Mouse (Mus musculus): ENCODE measurements around the gene 2810004N23Rik.

DNA sequence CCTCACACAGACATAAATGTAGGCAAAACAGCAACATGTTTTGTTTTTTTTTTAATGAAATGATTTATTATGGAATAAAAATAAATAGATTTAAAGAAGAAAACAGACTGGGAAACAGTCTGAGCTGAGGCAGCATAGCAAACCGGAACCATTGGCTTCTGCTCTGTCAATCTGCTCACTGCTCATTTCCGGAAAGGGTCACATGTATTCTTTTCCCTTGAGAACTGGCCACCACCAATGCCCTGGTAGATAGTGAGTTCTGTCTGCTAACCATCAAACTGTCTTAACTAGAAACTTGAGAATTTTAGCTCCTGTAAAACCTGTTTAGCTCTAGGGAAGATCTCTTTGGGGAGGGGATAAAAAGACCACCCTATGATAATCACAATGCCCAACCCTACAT is 26.0 kb downstream of the 2810004N23Rik start:
- no peak for TF ChIP-seq POLR2A (IDR thresholded peaks at IDR 0.05; ENCODE audit: borderline replicate concordance, insufficient read depth, low read length)
- TF ChIP-seq CTCF (IDR thresholded peaks at IDR 0.05; ENCODE audit: borderline replicate concordance, insufficient read depth, low read depth, low read length) = no peak

All from cerebellum, adult 2 months (tissue).